Mouse (Mus musculus): ENCODE data around the gene Gfm1. TPM values are rescaled to one million over a fixed set of nuclear protein-coding genes. Genes with fewer than 3 reads are reported as not detected.
A peak's percentile ranks its signal among the peaks of the same experiment; 100 is the strongest.

Gene Gfm1
- polyA plus RNA-seq, 1 experiment from 2014 or later, result 24.3 TPM

DNA sequence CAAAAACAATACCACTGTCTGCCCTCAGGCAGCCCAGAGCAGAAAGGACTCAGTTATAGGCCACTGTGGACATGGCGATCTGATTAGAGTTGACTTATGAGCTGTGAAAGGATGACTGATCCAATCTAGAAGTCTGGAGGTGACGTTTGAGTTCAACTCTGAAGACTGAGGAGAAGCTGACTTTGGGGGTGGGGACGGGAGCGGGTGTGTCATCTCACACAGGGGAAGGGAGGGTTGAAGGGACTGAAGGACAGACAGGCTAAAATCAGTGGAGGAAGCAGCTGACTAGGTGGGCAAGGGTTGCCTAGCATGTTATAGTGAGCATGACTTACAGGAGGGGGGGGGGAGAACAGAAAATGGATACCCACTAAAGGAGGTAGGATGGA is 69.5 kb downstream of the Gfm1 start:
- ATAC-seq (no peak), DNase-seq (ENCODE audit: low spot score) (no peak)
- TF ChIP-seq CTCF (IDR thresholded peaks at IDR 0.05) (no peak), EP300 (IDR thresholded peaks at IDR 0.05) (no peak)
- 76% methylated on average over 4 of the region's 4 CpGs for WGBS
- Histone ChIP-seq H3K27me3 (replicated peaks; ENCODE audit: insufficient read depth, low read length) (no peaks in the 10 kb centered on the region), H3K36me3 (ENCODE audit: insufficient read depth, low read length) (no peaks in the 10 kb centered on the region), H3K9ac (replicated peaks; ENCODE audit: low read depth) (no peak overlapping the region), H3K4me2 (replicated peaks; ENCODE audit: low read depth, low read length) (no peak overlapping the region), H3K9me3 (ENCODE audit: low read length) (no peaks in the 10 kb centered on the region), H3K4me3 (ENCODE audit: low read depth, low read length) (no peak overlapping the region), H3K27ac (ENCODE audit: low read length) (no peak overlapping the region), H3K4me1 (ENCODE audit: insufficient read depth, low read depth, low read length) (no peaks in the 10 kb centered on the region)

DNA sequence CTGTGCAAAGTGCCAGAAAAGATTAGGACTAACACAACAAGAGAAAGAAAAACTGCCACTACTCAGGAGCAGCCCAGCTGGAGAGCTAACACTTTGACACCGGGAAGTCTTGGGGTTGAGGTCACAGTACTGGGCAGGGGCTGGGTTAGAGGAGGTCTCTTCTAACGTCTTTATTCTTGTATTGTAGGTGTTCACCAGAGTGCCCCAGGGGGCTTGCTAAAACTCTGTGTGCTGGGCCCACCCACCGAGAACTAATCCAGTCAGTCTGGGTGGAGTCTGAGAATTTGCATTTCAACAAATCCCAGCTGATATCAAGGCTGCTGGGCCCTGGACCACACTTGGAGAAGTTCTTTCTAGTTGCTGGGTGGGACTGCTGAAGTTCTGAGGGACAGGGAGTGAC is 74.0 kb downstream of the Gfm1 start:
- no peak for ATAC-seq
- Histone ChIP-seq H3K9ac (replicated peaks; ENCODE audit: low read depth) (no peak overlapping the region), H3K4me3 (ENCODE audit: low read depth, low read length) (no peak overlapping the region), H3K27me3 (replicated peaks; ENCODE audit: insufficient read depth, low read length) (no peaks in the 10 kb centered on the region), H3K4me2 (replicated peaks; ENCODE audit: low read depth, low read length) (no peak overlapping the region), H3K4me1 (ENCODE audit: insufficient read depth, low read depth, low read length) (no peaks in the 10 kb centered on the region), H3K36me3 (ENCODE audit: insufficient read depth, low read length) (no peaks in the 10 kb centered on the region), H3K27ac (ENCODE audit: low read length) (no peak overlapping the region), H3K9me3 (ENCODE audit: low read length) (no peaks in the 10 kb centered on the region)
- no peak for DNase-seq (ENCODE audit: low spot score)
- TF ChIP-seq EP300 (IDR thresholded peaks at IDR 0.05), result no peak
- TF ChIP-seq CTCF (IDR thresholded peaks at IDR 0.05), result no peak
- WGBS, result 13% methylated on average over 3 of the region's 3 CpGs

DNA sequence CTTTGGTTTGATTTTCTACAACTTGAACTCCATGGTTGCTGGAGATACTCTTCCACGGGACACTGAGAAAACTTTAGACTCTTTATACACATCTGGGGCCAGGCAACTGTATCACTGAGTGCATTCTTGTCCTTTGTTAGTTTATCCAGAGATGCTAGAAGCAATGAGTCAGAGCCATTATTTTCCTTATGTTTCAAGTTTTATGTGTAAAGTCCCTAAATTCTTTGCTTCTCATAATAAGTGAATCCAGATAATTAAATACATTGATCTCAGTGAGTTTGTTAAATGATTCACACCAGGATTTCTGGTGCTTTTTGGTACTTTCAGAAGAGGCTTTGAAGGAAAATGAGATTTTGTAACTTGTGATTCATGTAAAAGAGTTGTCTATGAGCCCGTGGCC is 75.4 kb downstream of the Gfm1 start:
- Histone ChIP-seq H3K36me3 (ENCODE audit: insufficient read depth, low read length) (no peaks in the 10 kb centered on the region), H3K9ac (replicated peaks; ENCODE audit: low read depth) (no peak overlapping the region), H3K4me2 (replicated peaks; ENCODE audit: low read depth, low read length) (no peak overlapping the region), H3K9me3 (ENCODE audit: low read length) (no peaks in the 10 kb centered on the region), H3K4me1 (ENCODE audit: insufficient read depth, low read depth, low read length) (no peaks in the 10 kb centered on the region), H3K4me3 (ENCODE audit: low read depth, low read length) (no peak overlapping the region), H3K27me3 (replicated peaks; ENCODE audit: insufficient read depth, low read length) (no peaks in the 10 kb centered on the region), H3K27ac (ENCODE audit: low read length) (no peak overlapping the region)
- WGBS, result 78% methylated on average over 2 of the region's 2 CpGs
- ATAC-seq, result no peak
- DNase-seq (ENCODE audit: low spot score), result no peak
- TF ChIP-seq EP300 (IDR thresholded peaks at IDR 0.05) (no peak), CTCF (IDR thresholded peaks at IDR 0.05) (no peak)

DNA sequence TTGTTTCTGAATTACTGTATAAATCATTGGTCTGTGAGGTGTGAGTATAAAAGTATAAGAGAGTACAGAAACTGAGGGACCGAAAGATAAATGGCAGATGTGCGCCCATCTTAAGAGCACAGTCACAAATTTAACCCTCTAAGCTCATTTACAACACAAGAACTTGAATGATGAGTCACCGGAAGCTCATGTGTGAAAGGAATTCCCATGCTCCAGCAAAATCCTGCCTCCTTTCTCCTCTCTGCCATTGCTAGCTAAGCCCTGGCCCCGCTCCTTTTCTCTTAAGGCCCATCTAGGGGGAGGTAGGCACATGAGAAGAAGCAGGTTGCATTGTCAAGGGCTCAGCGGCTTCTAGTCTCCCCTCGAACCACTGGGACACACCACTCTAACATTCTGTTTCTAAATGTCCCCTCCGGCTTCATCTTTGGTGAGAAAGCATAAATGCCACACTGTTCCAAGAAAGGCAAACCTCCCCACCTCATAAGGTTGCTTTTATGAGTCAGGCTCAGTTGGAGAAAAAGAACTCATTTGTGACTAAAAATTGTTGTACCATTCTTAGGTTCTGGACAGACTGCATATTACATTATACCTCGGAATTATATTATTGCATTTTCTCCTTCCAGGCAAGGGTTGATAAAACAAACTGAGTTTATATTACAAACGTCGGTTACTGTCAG is 78.5 kb downstream of the Gfm1 start:
- H3K36me3 ChIP-seq (ENCODE audit: insufficient read depth, low read length), result no peaks in the 10 kb centered on the region
- no peak for ATAC-seq

DNA sequence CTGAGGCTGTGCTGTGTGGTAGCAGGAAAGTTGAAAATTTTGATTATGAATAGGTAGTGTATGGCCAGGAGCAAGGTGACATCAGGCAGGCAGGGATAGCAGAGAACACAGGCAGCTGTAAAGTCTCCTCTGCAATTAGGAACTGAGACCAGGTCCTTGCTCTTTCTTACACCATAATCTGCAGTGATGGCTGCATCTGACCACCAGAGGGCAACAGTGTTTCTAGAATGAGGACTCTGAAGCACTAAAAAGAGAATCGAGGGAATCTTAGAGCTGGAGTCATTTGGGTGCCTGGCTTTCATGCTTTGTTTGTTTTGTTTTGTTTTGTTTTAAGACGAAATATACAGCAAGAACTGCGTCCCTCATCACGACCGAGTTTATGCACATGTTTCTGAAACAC is 82.9 kb downstream of the Gfm1 start:
- Histone ChIP-seq H3K27ac (ENCODE audit: low read length) (no peak overlapping the region), H3K4me2 (replicated peaks; ENCODE audit: low read depth, low read length) (no peak overlapping the region), H3K36me3 (ENCODE audit: insufficient read depth, low read length) (no peaks in the 10 kb centered on the region), H3K4me3 (ENCODE audit: low read depth, low read length) (no peak overlapping the region), H3K27me3 (replicated peaks; ENCODE audit: insufficient read depth, low read length) (0 out of 2 replicates have a peak, but pooled peaks cover 3% of the 10 kb centered on the region), H3K9ac (replicated peaks; ENCODE audit: low read depth) (no peak overlapping the region), H3K9me3 (ENCODE audit: low read length) (no peaks in the 10 kb centered on the region), H3K4me1 (ENCODE audit: insufficient read depth, low read depth, low read length) (no peaks in the 10 kb centered on the region)
- 0% methylated on average over 5 of the region's 5 CpGs for WGBS
- peak; percentile 81 for DNase-seq (ENCODE audit: low spot score)
- TF ChIP-seq CTCF (IDR thresholded peaks at IDR 0.05) (peak; percentile 97), EP300 (IDR thresholded peaks at IDR 0.05) (no peak)
- ATAC-seq, result peak; percentile 51; the same call in 1 of the 2 replicates

More for the DNA sequence above, 78.5 kb downstream of the Gfm1 start:
- 79% methylated on average over 10 of the region's 10 CpGs for WGBS
- no peak overlapping the region for H3K27ac ChIP-seq (ENCODE audit: low read length)
- no peak for TF ChIP-seq EP300 (IDR thresholded peaks at IDR 0.05)
- TF ChIP-seq CTCF (IDR thresholded peaks at IDR 0.05), result no peak
- no peaks in the 10 kb centered on the region for H3K9me3 ChIP-seq (ENCODE audit: low read length)
- no peaks in the 10 kb centered on the region for H3K4me1 ChIP-seq (ENCODE audit: insufficient read depth, low read depth, low read length)
- no peak for DNase-seq (ENCODE audit: low spot score)
- no peak overlapping the region for H3K4me3 ChIP-seq (ENCODE audit: low read depth, low read length)
- no peaks in the 10 kb centered on the region for H3K27me3 ChIP-seq (replicated peaks; ENCODE audit: insufficient read depth, low read length)
- H3K9ac ChIP-seq (replicated peaks; ENCODE audit: low read depth), result no peak overlapping the region
- no peak overlapping the region for H3K4me2 ChIP-seq (replicated peaks; ENCODE audit: low read depth, low read length)

DNA sequence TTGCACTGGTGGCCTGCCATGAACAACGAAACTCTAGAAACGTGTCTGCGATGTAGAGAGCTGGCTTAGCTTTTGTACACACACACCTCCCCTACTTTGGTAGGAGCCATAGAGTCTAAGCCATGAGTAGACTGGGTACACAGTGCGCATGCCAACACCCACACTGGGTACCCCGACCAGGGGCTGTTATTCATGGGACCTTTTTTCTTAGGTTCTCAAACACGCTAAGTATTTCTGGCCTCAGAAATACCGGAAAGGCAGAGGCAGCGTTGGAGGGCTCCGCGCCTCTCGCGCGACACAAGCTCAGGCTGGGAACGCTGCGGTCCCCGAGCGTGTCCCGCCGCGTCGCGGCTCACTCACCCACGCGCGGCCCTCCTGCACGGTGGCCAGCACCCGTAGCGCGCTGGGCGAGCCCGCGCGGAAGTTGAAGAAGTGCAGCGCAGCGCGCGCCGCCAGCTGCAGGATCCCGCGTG is 84.9 kb downstream of the Gfm1 start:
- H3K4me3 ChIP-seq (ENCODE audit: low read depth, low read length), result peak overlapping the region; percentile 50
- 0 out of 2 replicates have a peak, but pooled peaks cover 3% of the 10 kb centered on the region for H3K27me3 ChIP-seq (replicated peaks; ENCODE audit: insufficient read depth, low read length)
- DNase-seq (ENCODE audit: low spot score) (no peak), ATAC-seq (peak; percentile 50)
- H3K4me2 ChIP-seq (replicated peaks; ENCODE audit: low read depth, low read length), result peak overlapping the region; percentile 99
- no peak overlapping the region; the same call in 1 of the 2 replicates for H3K9ac ChIP-seq (replicated peaks; ENCODE audit: low read depth)
- no peak for TF ChIP-seq EP300 (IDR thresholded peaks at IDR 0.05)
- TF ChIP-seq CTCF (IDR thresholded peaks at IDR 0.05), result no peak
- no peak overlapping the region for H3K27ac ChIP-seq (ENCODE audit: low read length)
- H3K36me3 ChIP-seq (ENCODE audit: insufficient read depth, low read length), result no peaks in the 10 kb centered on the region
- no peaks in the 10 kb centered on the region for H3K4me1 ChIP-seq (ENCODE audit: insufficient read depth, low read depth, low read length)
- no peaks in the 10 kb centered on the region for H3K9me3 ChIP-seq (ENCODE audit: low read length)
- 3% methylated on average over 40 of the region's 40 CpGs for WGBS
